Comparison of ENCODE assay signal across 8 mouse cellular contexts in the genomic region with DNA sequence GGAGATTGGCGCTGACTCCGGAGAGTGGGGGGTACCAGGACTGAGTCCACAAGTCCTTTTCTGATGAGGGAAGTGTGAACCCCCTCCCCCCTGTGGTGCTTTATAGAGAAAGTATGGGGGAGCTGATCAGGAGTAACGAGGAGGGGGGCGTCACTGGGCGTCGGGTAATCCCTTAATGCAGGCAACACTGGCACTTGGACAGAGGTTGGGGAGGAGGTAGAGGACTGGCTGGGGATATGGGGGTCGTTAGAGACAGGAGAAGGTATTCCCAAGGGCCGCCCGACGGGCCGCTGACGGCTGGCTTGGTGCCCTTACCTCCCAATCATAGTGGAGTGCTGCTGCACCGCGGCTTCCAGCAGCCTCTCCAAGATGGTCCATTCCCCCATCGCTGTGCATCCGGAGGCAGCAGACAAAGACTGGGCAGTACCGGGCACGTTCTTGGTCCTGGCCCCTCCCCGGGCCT. TPM values are rescaled to one million over a fixed set of nuclear protein-coding genes. Genes with fewer than 3 reads are reported as not detected.
DNase-seq lines count a peak whose midpoint lies in the region; ATAC-seq and TF ChIP-seq lines count a peak whose summit lies in the region.
"Had no signal": no experiment of that assay in that cellular context is flagged by ENCODE, and none has a peak within 500 bp of the region (broad histone marks: within the 10 kb centered on the region; RNA-seq: fewer than 3 reads in every experiment).

No protein-coding gene starts in this region.

- peaks cover 5% of the 10 kb centered on the region; the same call in 1 of the 2 replicates for H3K4me1 ChIP-seq in hindbrain, embryonic 14.5 days (replicated peaks; ENCODE audit: control insufficient read depth, insufficient read depth, low read length)
- peaks cover 19% of the 10 kb centered on the region for H3K4me1 ChIP-seq in neural tube, embryonic 13.5 days (replicated peaks)

- H3K27ac ChIP-seq in left cerebral cortex, adult 2 months: no peak overlapping the region; the same call in 1 of the 2 replicates
- peak overlapping the region; percentile 78 for H3K27ac ChIP-seq in hindbrain, embryonic 14.5 days
- H3K27ac ChIP-seq in neural tube, embryonic 13.5 days (replicated peaks): peak overlapping the region; percentile 75; the same call in 1 of the 2 replicates

- H3K27me3 ChIP-seq in hindbrain, embryonic 14.5 days (ENCODE audit: control insufficient read depth, insufficient read depth, low read length): peaks cover 10% of the 10 kb centered on the region; the same call in 1 of the 2 replicates
- peaks cover 50% of the 10 kb centered on the region for H3K27me3 ChIP-seq in neural tube, embryonic 13.5 days

- H3K36me3 ChIP-seq in hindbrain, embryonic 14.5 days (replicated peaks; ENCODE audit: control insufficient read depth, insufficient read depth): no peaks in the 10 kb centered on the region
- H3K36me3 ChIP-seq in neural tube, embryonic 13.5 days: no peaks in the 10 kb centered on the region

- peak overlapping the region; percentile 86 for H3K4me2 ChIP-seq in hindbrain, embryonic 14.5 days (replicated peaks)
- peak overlapping the region; percentile 85 for H3K4me2 ChIP-seq in neural tube, embryonic 13.5 days

- no peak for TF ChIP-seq CTCF in left cerebral cortex, adult 2 months (IDR thresholded peaks at IDR 0.05)

- ATAC-seq in hindbrain, embryonic 14.5 days (ENCODE audit: low FRiP score): peak; percentile 82
- peak; percentile 81 for ATAC-seq in neural tube, embryonic 13.5 days (ENCODE audit: low read depth)

- H3K9me3 ChIP-seq in hindbrain, embryonic 14.5 days (ENCODE audit: control insufficient read depth, low read length): no peaks in the 10 kb centered on the region
- H3K9me3 ChIP-seq in neural tube, embryonic 13.5 days: no peaks in the 10 kb centered on the region

- H3K4me3 ChIP-seq in left cerebral cortex, adult 2 months: peak overlapping the region; percentile 58
- H3K4me3 ChIP-seq in hindbrain, embryonic 14.5 days (replicated peaks; ENCODE audit: low read length): peak overlapping the region; percentile 80
- peak overlapping the region; percentile 56 for H3K4me3 ChIP-seq in neural tube, embryonic 13.5 days

- H3K9ac ChIP-seq in hindbrain, embryonic 14.5 days: peak overlapping the region; percentile 92
- peak overlapping the region; percentile 76 for H3K9ac ChIP-seq in neural tube, embryonic 13.5 days

- intact Hi-C loops in left cerebral cortex, adult 2 months (cut with DNase I): no loop called here

- 3% methylated on average over 19 of the region's 19 CpGs for WGBS in hindbrain, embryonic 14.5 days
- 3% methylated on average over 19 of the region's 19 CpGs for WGBS in neural tube, embryonic 13.5 days

- DNase-seq in left cerebral cortex, adult 2 months (ENCODE audit: extremely low spot score in 1 of 2, low spot score in 2 of 2): peak in 1 of 2 experiments; percentile 13
- DNase-seq in left cerebral cortex, adult 11 months (ENCODE audit: low spot score): no peak
- peak; percentile 21 to 34 for DNase-seq in cerebellum, postnatal 36 days
- peak; percentile 58 for DNase-seq in hindbrain, embryonic 14.5 days (ENCODE audit: low spot score)
- no peak for DNase-seq in urinary bladder, adult 18-20 months (ENCODE audit: low spot score in 2 of 2)
- no peak for DNase-seq in urinary bladder, adult 2 months (ENCODE audit: low spot score)

RNA-seq across cellular contexts. Expression of a gene that starts 0.6 kb away (rescaled TPM):
- total RNA-seq in left cerebral cortex, adult 2 months (2021): 1 to 10 TPM; 5.3 to 6.8 TPM
- polyA plus RNA-seq in hindbrain, embryonic 14.5 days (2014; fragmentation: Nextera tagmentation; extraction: Ambion mirVana): 7.0 and 7.9 TPM in 2 replicates
- polyA plus RNA-seq in neural tube, embryonic 13.5 days (2015; fragmentation: Nextera tagmentation; extraction: Ambion mirVana): 3.9 and 4.7 TPM in 2 replicates
- not detected in 2 replicates for polyA plus RNA-seq in urinary bladder, adult 2 months (2012; rRNA removed)

RNA-seq across cellular contexts. Expression of a gene that starts 40.6 kb away (rescaled TPM):
- not detected for total RNA-seq in left cerebral cortex, adult 2 months (2021)
- polyA plus RNA-seq in hindbrain, embryonic 14.5 days (2014; fragmentation: Nextera tagmentation; extraction: Ambion mirVana): 0.33 and 0.82 TPM in 2 replicates
- 100 and 107 TPM in 2 replicates for polyA plus RNA-seq in neural tube, embryonic 13.5 days (2015; fragmentation: Nextera tagmentation; extraction: Ambion mirVana)
- polyA plus RNA-seq in urinary bladder, adult 2 months (2012; rRNA removed): 376 and 425 TPM in 2 replicates
- total RNA-seq: left cerebral cortex, postnatal 14 days had no signal

Comparison
In these comparisons a context has a peak if more than half of its experiments do, and no peak if none do; other contexts are left out.
1. DNase-seq: peak in cerebellum, postnatal 36 days (2 of 2) and hindbrain, embryonic 14.5 days (single experiment); none in left cerebral cortex, adult 11 months (single experiment), urinary bladder, adult 18-20 months (0 of 2) and urinary bladder, adult 2 months (single experiment).
2. RNA of a gene that starts 40.6 kb away (polyA plus RNA-seq): 376 to 425 TPM in urinary bladder, adult 2 months and 100 to 107 TPM in neural tube, embryonic 13.5 days; 0.33 to 0.82 TPM in hindbrain, embryonic 14.5 days; every median in the first group is over 10 times any median in the second.
3. Peak in every context shown above with its lines, with median percentiles within 50 percentile points of each other: H3K4me3 ChIP-seq.